In genomic region chr5:74769023-74769422, GRCm38 (mm10) we compare ENCODE assay signal across 19 mouse cellular contexts.
"Had no signal": no experiment of that assay in that cellular context is flagged by ENCODE, and none has a peak within 500 bp of the region (broad histone marks: within the 10 kb centered on the region; RNA-seq: fewer than 3 reads in every experiment).

No protein-coding gene starts in this region.

- DNase-seq: lung, adult 2 months; lung, postnatal 10 days; lung, postnatal 4 days; midbrain, embryonic 14.5 days; retina, postnatal 1 day; right cerebral cortex, adult 18-20 months; right cerebral cortex, postnatal 4 days; spleen, adult 18-20 months; thymus, adult 18-20 months; thymus, postnatal 14 days; thymus, postnatal 36 days had no signal

- H3K9me3 ChIP-seq: liver, embryonic 12.5 days; midbrain, embryonic 10.5 days; midbrain, embryonic 12.5 days; neural tube, embryonic 13.5 days; neural tube, embryonic 15.5 days had no signal

- H3K9ac ChIP-seq: liver, embryonic 12.5 days; liver, embryonic 14.5 days; midbrain, embryonic 12.5 days; neural tube, embryonic 13.5 days; neural tube, embryonic 15.5 days had no signal

- H3K36me3 ChIP-seq: liver, embryonic 12.5 days; midbrain, embryonic 10.5 days; midbrain, embryonic 12.5 days; neural tube, embryonic 13.5 days; neural tube, embryonic 15.5 days had no signal

- H3K27ac ChIP-seq: liver, embryonic 12.5 days; liver, embryonic 14.5 days; midbrain, embryonic 10.5 days; midbrain, embryonic 12.5 days; neural tube, embryonic 13.5 days; neural tube, embryonic 15.5 days had no signal

- H3K4me3 ChIP-seq: liver, embryonic 12.5 days; midbrain, embryonic 10.5 days; midbrain, embryonic 12.5 days; myocyte; neural tube, embryonic 13.5 days; neural tube, embryonic 15.5 days had no signal

- ATAC-seq: liver, embryonic 12.5 days; midbrain, embryonic 16.5 days had no signal

- H3K4me1 ChIP-seq: liver, embryonic 12.5 days had no signal

- H3K4me2 ChIP-seq: liver, embryonic 12.5 days; midbrain, embryonic 12.5 days; neural tube, embryonic 13.5 days; neural tube, embryonic 15.5 days had no signal

- H3K27me3 ChIP-seq: liver, embryonic 12.5 days; neural tube, embryonic 13.5 days; neural tube, embryonic 15.5 days had no signal
